ENCODE assay signal across 16 mouse cellular contexts in genomic region chr12:83433987-83434698, GRCm38 (mm10). TPM values are rescaled to one million over a fixed set of nuclear protein-coding genes. Genes with fewer than 3 reads are reported as not detected.
DNase-seq lines count a peak whose midpoint lies in the region; ATAC-seq and TF ChIP-seq lines count a peak whose summit lies in the region.
"Had no signal": no experiment of that assay in that cellular context is flagged by ENCODE, and none has a peak within 500 bp of the region (broad histone marks: within the 10 kb centered on the region; RNA-seq: fewer than 3 reads in every experiment).

No protein-coding gene starts in this region.

- H3K36me3 ChIP-seq in kidney, postnatal 0 days (ENCODE audit: insufficient read depth, low read length), result no peaks in the 10 kb centered on the region
- H3K36me3 ChIP-seq in hindbrain, embryonic 12.5 days, result no peaks in the 10 kb centered on the region
- H3K36me3 ChIP-seq: embryonic facial prominence, embryonic 12.5 days; limb, embryonic 15.5 days; neural tube, embryonic 13.5 days had no signal

- ATAC-seq in cerebellum, adult (ENCODE audit: insufficient number of reproducible peaks, low FRiP score, low TSS enrichment), result no peak
- no peak for ATAC-seq in kidney, postnatal 0 days (replicated peaks; ENCODE audit: low FRiP score, low read depth)
- ATAC-seq in hindbrain, embryonic 12.5 days (ENCODE audit: low FRiP score), result no peak
- ATAC-seq: inflammation-experienced regulatory T-cells, adult 6 months had no signal

- no peak for TF ChIP-seq CTCF in kidney, postnatal 0 days (IDR thresholded peaks at IDR 0.05; ENCODE audit: low read depth)

- 29% methylated on average over 10 of the region's 10 CpGs for WGBS in kidney, postnatal 0 days
- 61% methylated on average over 10 of the region's 10 CpGs for WGBS in hindbrain, embryonic 12.5 days

- H3K4me1 ChIP-seq in kidney, postnatal 0 days (replicated peaks; ENCODE audit: insufficient read depth, low read length), result 0 out of 2 replicates have a peak, but pooled peaks cover 2% of the 10 kb centered on the region
- H3K4me1 ChIP-seq in hindbrain, embryonic 12.5 days, result no peaks in the 10 kb centered on the region
- H3K4me1 ChIP-seq: embryonic facial prominence, embryonic 12.5 days; neural tube, embryonic 13.5 days had no signal

- H3K4me2 ChIP-seq in kidney, postnatal 0 days (ENCODE audit: low read length), result no peak overlapping the region
- H3K4me2 ChIP-seq in hindbrain, embryonic 12.5 days (replicated peaks), result no peak overlapping the region
- H3K4me2 ChIP-seq: embryonic facial prominence, embryonic 12.5 days; limb, embryonic 15.5 days; lung, embryonic 14.5 days; neural tube, embryonic 13.5 days had no signal

- no peaks in the 10 kb centered on the region for H3K9me3 ChIP-seq in kidney, postnatal 0 days (replicated peaks; ENCODE audit: low read length)
- no peaks in the 10 kb centered on the region for H3K9me3 ChIP-seq in hindbrain, embryonic 12.5 days (replicated peaks)
- H3K9me3 ChIP-seq: embryonic facial prominence, embryonic 12.5 days; limb, embryonic 15.5 days; neural tube, embryonic 13.5 days had no signal

- no peak overlapping the region for H3K4me3 ChIP-seq in kidney, postnatal 0 days (replicated peaks; ENCODE audit: low read depth, low read length)
- no peak overlapping the region for H3K4me3 ChIP-seq in hindbrain, embryonic 12.5 days
- H3K4me3 ChIP-seq: embryonic facial prominence, embryonic 12.5 days; limb, embryonic 15.5 days; neural tube, embryonic 13.5 days had no signal

- no peak overlapping the region for H3K27ac ChIP-seq in kidney, postnatal 0 days
- no peak overlapping the region for H3K27ac ChIP-seq in hindbrain, embryonic 12.5 days
- H3K27ac ChIP-seq: embryonic facial prominence, embryonic 12.5 days; limb, embryonic 15.5 days; neural tube, embryonic 13.5 days had no signal

- DNase-seq in cerebellum, adult 9-10 months, result peak; percentile 52
- DNase-seq in kidney, postnatal 0 days (ENCODE audit: low spot score), result peak; percentile 28
- DNase-seq in kidney, adult 11 months, result no peak
- peak; percentile 78 for DNase-seq in MN1 (ENCODE audit: low spot score)
- DNase-seq in spleen, postnatal 14 days (ENCODE audit: low spot score in 2 of 2), result peak; percentile 55 to 66
- DNase-seq in cerebellum, adult 9-11 months, result no peak
- DNase-seq: adrenal gland, adult 8-10 months; cerebellum, postnatal 36 days; lung, embryonic 14.5 days; right cerebral cortex, adult 18-20 months had no signal

- no peaks in the 10 kb centered on the region for H3K27me3 ChIP-seq in kidney, postnatal 0 days (ENCODE audit: insufficient read depth, low read length)
- H3K27me3 ChIP-seq in hindbrain, embryonic 12.5 days, result no peaks in the 10 kb centered on the region
- H3K27me3 ChIP-seq: embryonic facial prominence, embryonic 12.5 days; limb, embryonic 15.5 days; neural tube, embryonic 13.5 days had no signal

- no peak overlapping the region for H3K9ac ChIP-seq in kidney, postnatal 0 days (ENCODE audit: low read depth, low read length)
- no peak overlapping the region for H3K9ac ChIP-seq in hindbrain, embryonic 12.5 days
- H3K9ac ChIP-seq: embryonic facial prominence, embryonic 12.5 days; limb, embryonic 15.5 days; lung, embryonic 14.5 days; neural tube, embryonic 13.5 days had no signal

RNA-seq across cellular contexts. Expression of gene Dpf3, which starts 53.4 kb away (rescaled TPM):
- polyA plus RNA-seq in kidney, postnatal 0 days (2015; fragmentation: Nextera tagmentation; extraction: Ambion mirVana), result 7.8 and 9.3 TPM in 2 replicates
- polyA plus RNA-seq in hindbrain, embryonic 12.5 days (2016; fragmentation: Nextera tagmentation; extraction: Ambion mirVana), result 18.0 and 21.6 TPM in 2 replicates

Comparison
In these comparisons a context has a peak if more than half of its experiments do, and no peak if none do; other contexts are left out.
1. DNase-seq: peak in cerebellum, adult 9-10 months (single experiment), kidney, postnatal 0 days (single experiment), MN1 (single experiment) and spleen, postnatal 14 days (2 of 2); none in kidney, adult 11 months (single experiment) and cerebellum, adult 9-11 months (single experiment).